Mouse (Mus musculus) cortical plate, adult 2 months (tissue): ENCODE data around the gene Aph1a.

ENCODE experiments used
- CTCF ChIP-seq: fragments of 200-500 bp; IDR thresholded peaks from 2 replicates; pipeline ENCODE4 v1.5.1; 2011; ENCODE audit warnings: mild to moderate bottlenecking, control low read depth, low read length; ENCODE audit not compliant: insufficient read depth; ENCODE audit errors: extremely low read depth
- POLR2A ChIP-seq: fragments of 200-500 bp; IDR thresholded peaks from 2 replicates; pipeline ENCODE4 v1.6.1; 2011; ENCODE audit warnings: mild to moderate bottlenecking, low read length, control low read depth; ENCODE audit not compliant: insufficient read depth; ENCODE audit errors: extremely low read depth

- TF ChIP-seq CTCF (no peak), POLR2A (no peak)
Observed at GRCm38 (mm10) chr3:95942749-95943148, 49.0 kb downstream of the Aph1a start.
